Mouse (Mus musculus): ENCODE data around the gene Fam114a1. TPM values are rescaled to one million over a fixed set of nuclear protein-coding genes. Genes with fewer than 3 reads are reported as not detected.

Gene Fam114a1
- polyA plus RNA-seq, 1 experiment from 2014 or later = 53.7 TPM

DNA sequence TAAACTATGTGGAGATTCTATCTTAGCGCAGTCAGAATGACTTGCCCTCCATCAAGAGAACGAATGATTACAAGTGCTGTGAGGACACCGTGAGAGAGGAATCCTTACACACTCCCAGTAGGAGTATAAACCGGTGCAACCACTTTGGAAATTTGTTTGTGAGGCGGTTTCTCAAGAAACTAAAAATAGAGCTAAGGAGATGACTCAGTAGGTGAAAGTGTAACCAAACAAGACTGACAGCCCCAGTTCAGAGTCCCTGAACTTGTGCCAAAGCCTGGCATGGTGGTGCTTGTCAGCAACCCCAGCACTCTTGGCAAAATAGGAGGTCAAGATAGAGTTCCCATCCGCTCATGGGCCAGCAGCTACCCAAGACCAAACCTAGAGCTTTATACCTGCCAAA lies 116.7 kb downstream of the Fam114a1 start:
- Histone ChIP-seq H3K27ac (ENCODE audit: low read length) (no peak overlapping the region), H3K27me3 (ENCODE audit: control insufficient read depth, insufficient read depth, low read depth, low read length) (no peaks in the 10 kb centered on the region), H3K9me3 (ENCODE audit: control insufficient read depth, low read length) (no peaks in the 10 kb centered on the region), H3K4me1 (replicated peaks; ENCODE audit: control insufficient read depth, insufficient read depth, low read length) (0 out of 2 replicates have a peak, but pooled peaks cover 3% of the 10 kb centered on the region), H3K36me3 (ENCODE audit: control insufficient read depth, insufficient read depth, low read length) (no peaks in the 10 kb centered on the region), H3K4me3 (ENCODE audit: low read length) (no peak overlapping the region), H3K4me2 (ENCODE audit: low read depth, low read length) (no peak overlapping the region), H3K9ac (ENCODE audit: low read length) (no peak overlapping the region)
- WGBS = 55% methylated on average over 6 of the region's 6 CpGs
- ATAC-seq (ENCODE audit: low read depth) = no peak

GRCm38 (mm10) chr5:65089707-65090106 lies 119.8 kb downstream of the Fam114a1 start:
- WGBS = 52% methylated on average over 3 of the region's 3 CpGs
- no peak overlapping the region for H3K27ac ChIP-seq (ENCODE audit: low read length)
- no peak for ATAC-seq (ENCODE audit: low read depth)
- H3K9ac ChIP-seq (ENCODE audit: low read length) = no peak overlapping the region
- H3K9me3 ChIP-seq (ENCODE audit: control insufficient read depth, low read length) = no peaks in the 10 kb centered on the region
- no peak overlapping the region for H3K4me3 ChIP-seq (ENCODE audit: low read length)
- H3K4me1 ChIP-seq (replicated peaks; ENCODE audit: control insufficient read depth, insufficient read depth, low read length) = peaks cover 7% of the 10 kb centered on the region; the same call in 1 of the 2 replicates
- no peaks in the 10 kb centered on the region for H3K36me3 ChIP-seq (ENCODE audit: control insufficient read depth, insufficient read depth, low read length)
- H3K4me2 ChIP-seq (ENCODE audit: low read depth, low read length) = no peak overlapping the region
- H3K27me3 ChIP-seq (ENCODE audit: control insufficient read depth, insufficient read depth, low read depth, low read length) = no peaks in the 10 kb centered on the region

- H3K27ac ChIP-seq (ENCODE audit: low read length) = 0 out of 2 replicates have a peak overlapping the region, but pooled peaks have one; percentile 12
- no peak for ATAC-seq (ENCODE audit: low read depth)
- peak overlapping the region; percentile 29 for H3K4me2 ChIP-seq (ENCODE audit: low read depth, low read length)
- H3K9ac ChIP-seq (ENCODE audit: low read length) = no peak overlapping the region
- H3K27me3 ChIP-seq (ENCODE audit: control insufficient read depth, insufficient read depth, low read depth, low read length) = no peaks in the 10 kb centered on the region
- H3K4me1 ChIP-seq (replicated peaks; ENCODE audit: control insufficient read depth, insufficient read depth, low read length) = peaks cover 7% of the 10 kb centered on the region; the same call in 1 of the 2 replicates
- H3K36me3 ChIP-seq (ENCODE audit: control insufficient read depth, insufficient read depth, low read length) = no peaks in the 10 kb centered on the region
- H3K4me3 ChIP-seq (ENCODE audit: low read length) = no peak overlapping the region
- WGBS = 48% methylated on average over 11 of the region's 11 CpGs
- no peaks in the 10 kb centered on the region for H3K9me3 ChIP-seq (ENCODE audit: control insufficient read depth, low read length)
Measured at GRCm38 (mm10) chr5:65091184-65091858, 121.5 kb downstream of the Fam114a1 start.

MicroRNAs encoded within 50 kb of the gene (microRNA counts, 519-probe panel; counts per million panel counts)
- microRNA mmu-miR-574-3p (2,872 counts per million, percentile 54 among the panel's probes with 10 or more counts), microRNA mmu-miR-574-5p (1,709 counts per million, percentile 25 among the panel's probes with 10 or more counts)

Small RNA genes lying within 50 kb of the gene (microRNA-seq; reads per million reads assigned to microRNA genes)
- gene Mir574 = 159 reads per million, percentile 55 among the genes with 10 or more reads in this experiment

Other genes starting within 250 kb of the Fam114a1 start
- gene Klf3, start 166.7 kb upstream of the Fam114a1 start, polyA plus RNA-seq (2015; fragmentation: Nextera tagmentation; extraction: Ambion mirVana) = 53.8 and 61.5 TPM in 2 replicates
- 0.57 and 0.90 TPM in 2 replicates for gene Tlr1, start 36.5 kb upstream of the Fam114a1 start, polyA plus RNA-seq (2015; fragmentation: Nextera tagmentation; extraction: Ambion mirVana)
- gene Tlr6, start 10.0 kb upstream of the Fam114a1 start, polyA plus RNA-seq (2015; fragmentation: Nextera tagmentation; extraction: Ambion mirVana) = 0.82 and 0.87 TPM in 2 replicates
- 0.55 and 0.77 TPM in 2 replicates for gene Tmem156, start 122.1 kb downstream of the Fam114a1 start, polyA plus RNA-seq (2015; fragmentation: Nextera tagmentation; extraction: Ambion mirVana)
- gene Klhl5, start 137.5 kb downstream of the Fam114a1 start, polyA plus RNA-seq (2015; fragmentation: Nextera tagmentation; extraction: Ambion mirVana) = 19.7 and 24.9 TPM in 2 replicates
- gene Wdr19, start 229.6 kb downstream of the Fam114a1 start, polyA plus RNA-seq (2015; fragmentation: Nextera tagmentation; extraction: Ambion mirVana) = 10.8 and 11.3 TPM in 2 replicates

Measured in lung, embryonic 16.5 days (tissue).